Mouse (Mus musculus) E14TG2a.4 (cell line): ENCODE data around the gene Rbm47.

Experiments used
- H3K27me3 ChIP-seq: 2 replicates; pipeline ENCODE4 v1.6.1; 2014; ENCODE audit warnings: low read length, control low read depth; ENCODE audit not compliant: insufficient read depth
- H3K36me3 ChIP-seq: 2 replicates; pipeline ENCODE4 v1.6.1; 2014; ENCODE audit warnings: low read length, control low read depth; ENCODE audit not compliant: insufficient read depth
- H3K4me1 ChIP-seq: replicated peaks from 2 replicates; pipeline ENCODE4 v1.6.1; 2014; ENCODE audit warnings: low read depth, low read length, control low read depth
- H3K4me3 ChIP-seq: replicated peaks from 2 replicates; pipeline ENCODE4 v1.5.1; 2014; ENCODE audit warnings: mild to moderate bottlenecking, low read length
- H3K9me3 ChIP-seq: 2 replicates; pipeline ENCODE4 v1.6.1; 2014; ENCODE audit warnings: low read length, control low read depth
- CTCF ChIP-seq: conservative IDR thresholded peaks from 2 replicates; pipeline ENCODE4 v1.5.1; 2014; ENCODE audit warnings: low read length
- NANOG ChIP-seq: IDR thresholded peaks from 2 replicates; pipeline ENCODE4 v1.6.1; 2014; ENCODE audit warnings: borderline replicate concordance, low read length, mixed read lengths
- POU5F1 ChIP-seq: IDR thresholded peaks from 2 replicates; pipeline ENCODE4 v1.6.1; 2014; ENCODE audit warnings: low read length, borderline replicate concordance

Rbm47 gene

DNA sequence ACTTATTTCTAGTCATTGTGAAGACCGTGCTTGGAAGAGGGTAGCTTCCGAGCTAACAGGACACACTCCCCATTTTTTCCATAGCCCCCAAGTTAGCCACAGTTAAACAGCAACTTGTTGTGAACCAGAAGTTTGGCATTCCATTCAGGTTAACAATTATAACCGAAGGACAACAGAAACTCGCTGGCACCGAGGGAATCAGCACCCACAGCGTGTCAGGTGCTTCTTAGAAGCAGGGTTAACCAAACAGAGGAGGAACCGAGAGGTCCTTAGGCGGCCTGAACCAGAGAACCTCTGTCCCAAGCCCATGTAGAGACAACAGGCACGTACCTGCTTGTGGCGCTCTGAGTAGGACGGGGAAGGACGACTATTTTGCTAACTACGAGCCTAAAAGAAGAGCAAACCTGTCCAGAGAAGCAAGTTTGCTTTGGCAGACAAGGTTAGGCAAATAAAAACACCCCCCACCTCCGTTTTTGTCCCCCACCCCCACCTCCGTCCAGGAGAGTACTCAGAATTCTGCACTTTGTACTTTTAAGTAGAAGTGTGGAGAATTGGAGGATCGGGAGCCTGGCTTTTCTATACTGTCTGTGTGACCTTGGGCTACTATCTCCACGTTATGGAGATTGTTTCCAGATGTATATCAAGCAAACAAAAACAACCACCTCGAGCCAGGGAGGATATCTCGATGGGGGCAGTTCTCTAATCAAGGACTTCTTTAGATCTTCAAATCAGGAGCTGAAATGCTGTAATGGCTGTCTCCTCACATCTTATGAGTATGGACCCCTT lies 91.3 kb downstream of the Rbm47 start:
- no peaks in the 10 kb centered on the region for H3K36me3 ChIP-seq
- H3K9me3 ChIP-seq = no peaks in the 10 kb centered on the region
- H3K4me3 ChIP-seq = peak overlapping the region; percentile 61
- TF ChIP-seq CTCF (no peak), NANOG (no peak), POU5F1 (no peak)
- peaks cover 79% of the 10 kb centered on the region for H3K4me1 ChIP-seq
- no peaks in the 10 kb centered on the region for H3K27me3 ChIP-seq

DNA sequence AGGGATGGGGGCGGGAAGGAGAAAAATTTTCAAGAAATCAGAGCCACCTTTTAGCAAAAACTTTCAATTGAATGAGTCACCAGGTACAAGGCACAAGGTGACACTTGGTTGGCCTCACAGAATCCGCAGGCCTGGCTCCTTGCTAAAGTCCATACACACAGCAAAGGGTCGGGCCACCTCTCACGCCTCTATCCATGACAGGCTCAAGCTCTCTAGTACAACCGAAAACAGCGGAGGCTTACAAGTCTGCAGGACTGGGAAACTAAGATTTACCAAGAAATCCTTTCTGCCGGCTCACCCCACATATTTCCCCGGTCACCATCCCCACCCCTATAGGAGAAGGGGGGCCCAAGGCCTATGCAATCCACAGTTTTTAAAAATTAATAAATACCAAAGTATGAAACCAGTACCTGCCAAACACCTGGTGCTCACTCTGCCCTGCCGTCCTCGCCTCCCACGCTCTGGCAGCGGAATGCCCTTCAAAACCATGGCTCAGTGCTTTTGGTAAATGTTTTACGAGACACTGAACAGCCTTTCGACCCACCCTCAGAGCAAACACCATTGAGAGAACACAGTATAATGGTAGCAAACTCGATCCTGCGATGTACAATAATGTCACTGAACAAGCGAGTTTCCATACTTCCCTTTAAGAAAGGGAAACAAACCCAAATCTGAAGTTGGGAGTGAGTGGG lies 92.2 kb downstream of the Rbm47 start:
- H3K36me3 ChIP-seq = no peaks in the 10 kb centered on the region
- H3K4me1 ChIP-seq = peaks cover 86% of the 10 kb centered on the region
- no peaks in the 10 kb centered on the region for H3K27me3 ChIP-seq
- TF ChIP-seq NANOG = no peak
- TF ChIP-seq CTCF = no peak
- no peak for TF ChIP-seq POU5F1
- no peak overlapping the region for H3K4me3 ChIP-seq
- H3K9me3 ChIP-seq = no peaks in the 10 kb centered on the region

DNA sequence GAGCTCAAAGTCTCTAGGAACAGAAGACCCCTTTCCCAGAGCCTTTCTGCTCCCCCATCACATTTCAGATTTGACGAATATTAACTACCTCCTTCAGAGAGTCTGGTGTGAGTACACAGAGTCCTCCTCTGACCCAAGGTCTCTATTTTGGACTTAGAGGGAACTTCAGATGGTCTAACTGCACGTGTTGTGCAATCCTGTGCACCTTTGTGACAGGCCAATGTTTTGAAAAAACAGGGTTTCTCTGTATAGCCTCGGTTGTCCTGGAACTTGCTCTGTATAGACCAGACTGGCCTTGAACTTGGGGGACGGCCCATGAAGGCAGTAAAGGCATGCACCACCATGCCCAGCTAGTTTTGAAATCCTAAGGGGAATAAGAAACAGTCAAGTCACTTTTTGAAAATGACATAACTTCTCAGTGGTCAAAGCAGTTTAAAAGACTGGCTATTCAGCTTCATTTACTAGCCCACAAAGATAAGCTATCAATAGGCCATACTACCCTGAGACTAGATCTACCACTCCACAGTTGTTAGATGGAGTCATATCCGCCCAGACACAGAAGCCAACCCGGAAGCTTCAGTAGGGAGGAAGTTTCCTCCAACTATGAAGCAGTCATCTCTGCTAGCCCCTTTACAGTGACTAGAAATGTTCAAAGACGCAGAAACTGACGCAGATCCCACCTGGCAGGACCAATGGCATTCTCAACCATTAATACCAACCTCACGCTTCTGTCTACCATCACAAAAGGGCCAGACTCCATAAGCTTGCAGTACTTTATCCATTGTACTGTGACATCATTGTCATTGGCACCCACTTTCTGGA lies 93.3 kb downstream of the Rbm47 start:
- Histone ChIP-seq H3K4me3 (no peak overlapping the region), H3K36me3 (no peaks in the 10 kb centered on the region), H3K27me3 (no peaks in the 10 kb centered on the region), H3K4me1 (peaks cover 84% of the 10 kb centered on the region), H3K9me3 (no peaks in the 10 kb centered on the region)
- TF ChIP-seq NANOG (no peak), POU5F1 (no peak), CTCF (no peak)

DNA sequence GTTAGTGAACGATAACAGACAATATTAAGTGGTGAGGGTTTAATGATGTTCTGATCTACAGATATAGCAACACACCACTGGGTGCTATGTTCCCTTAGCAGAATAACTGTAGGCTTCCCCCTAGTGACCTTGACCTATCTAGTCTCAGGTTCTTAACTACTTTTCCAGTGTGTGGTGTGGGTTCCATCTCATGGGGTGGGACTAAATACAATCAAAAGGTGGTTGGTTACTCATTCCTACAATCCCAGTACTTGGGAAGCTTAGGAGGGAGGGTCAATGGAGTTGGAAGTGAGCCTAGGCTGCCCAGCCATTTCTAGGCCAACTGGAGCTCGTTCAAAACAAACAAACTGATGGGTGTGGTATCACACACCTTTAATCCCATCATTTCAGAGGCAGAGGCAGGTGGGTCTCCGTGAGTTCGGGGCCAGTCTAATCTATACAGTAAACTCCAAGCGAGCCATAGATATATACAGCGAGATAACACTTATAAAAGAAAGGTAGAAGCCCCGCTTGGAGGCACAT lies 94.4 kb downstream of the Rbm47 start:
- no peaks in the 10 kb centered on the region for H3K27me3 ChIP-seq
- TF ChIP-seq NANOG = no peak
- no peak for TF ChIP-seq CTCF
- no peak for TF ChIP-seq POU5F1
- H3K4me1 ChIP-seq = peaks cover 86% of the 10 kb centered on the region
- H3K4me3 ChIP-seq = no peak overlapping the region
- no peaks in the 10 kb centered on the region for H3K36me3 ChIP-seq
- H3K9me3 ChIP-seq = no peaks in the 10 kb centered on the region

DNA sequence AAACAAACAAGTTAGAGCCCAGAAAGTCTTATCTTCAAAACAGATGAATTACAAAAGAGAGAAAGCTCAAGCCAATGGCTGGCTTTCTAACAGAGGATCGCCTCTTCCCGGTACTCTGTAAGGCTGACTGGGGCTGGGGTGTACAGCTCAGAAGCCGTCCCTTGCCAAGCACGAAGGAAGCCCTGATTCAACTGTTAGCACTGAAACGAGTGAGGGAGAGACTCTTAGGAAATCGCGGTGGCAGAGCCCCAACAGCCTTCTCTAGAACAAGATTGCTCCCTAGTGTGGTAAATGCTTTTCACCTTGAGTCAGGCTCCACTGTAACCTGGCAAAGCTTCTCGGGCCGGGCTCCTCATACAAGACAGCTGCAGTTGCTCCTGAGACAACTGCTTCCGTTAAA lies 95.5 kb downstream of the Rbm47 start:
- H3K4me1 ChIP-seq = peaks cover 77% of the 10 kb centered on the region
- H3K4me3 ChIP-seq = peak overlapping the region; percentile 35
- H3K27me3 ChIP-seq = no peaks in the 10 kb centered on the region
- TF ChIP-seq CTCF (no peak), POU5F1 (no peak), NANOG (no peak)
- H3K36me3 ChIP-seq = no peaks in the 10 kb centered on the region
- H3K9me3 ChIP-seq = no peaks in the 10 kb centered on the region

DNA sequence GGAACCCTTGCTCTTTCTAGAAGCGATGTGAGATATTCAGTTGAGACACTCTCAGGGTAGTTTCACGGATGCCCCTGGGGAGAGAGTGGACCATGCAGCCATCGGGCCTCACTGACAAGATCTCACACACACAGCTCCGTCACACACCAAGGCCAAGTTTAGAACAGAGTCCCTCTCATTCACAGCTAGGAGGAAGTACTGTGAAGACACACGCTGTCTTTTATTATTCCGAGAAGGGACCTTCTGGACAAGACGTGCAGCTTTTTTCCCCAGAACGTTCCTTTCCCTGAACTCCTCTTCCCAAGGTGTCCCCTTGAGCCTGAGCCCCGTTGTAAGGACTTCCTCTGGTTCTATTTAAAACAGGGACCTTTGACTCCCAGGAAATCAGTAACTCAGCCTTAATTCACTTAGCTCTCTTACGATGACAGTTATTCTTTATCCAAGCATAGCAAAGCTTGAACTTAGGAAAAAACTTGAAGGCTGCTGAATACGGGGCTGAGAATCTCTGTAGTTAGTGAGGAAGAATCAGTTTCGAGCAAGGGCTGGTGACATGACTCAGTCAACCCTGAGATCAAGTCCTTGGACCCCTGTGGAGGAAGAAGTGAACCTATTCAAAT lies 96.1 kb downstream of the Rbm47 start:
- Histone ChIP-seq H3K4me1 (peaks cover 72% of the 10 kb centered on the region), H3K9me3 (no peaks in the 10 kb centered on the region), H3K36me3 (no peaks in the 10 kb centered on the region), H3K27me3 (no peaks in the 10 kb centered on the region), H3K4me3 (no peak overlapping the region)
- no peak for TF ChIP-seq POU5F1
- no peak for TF ChIP-seq CTCF
- no peak for TF ChIP-seq NANOG

DNA sequence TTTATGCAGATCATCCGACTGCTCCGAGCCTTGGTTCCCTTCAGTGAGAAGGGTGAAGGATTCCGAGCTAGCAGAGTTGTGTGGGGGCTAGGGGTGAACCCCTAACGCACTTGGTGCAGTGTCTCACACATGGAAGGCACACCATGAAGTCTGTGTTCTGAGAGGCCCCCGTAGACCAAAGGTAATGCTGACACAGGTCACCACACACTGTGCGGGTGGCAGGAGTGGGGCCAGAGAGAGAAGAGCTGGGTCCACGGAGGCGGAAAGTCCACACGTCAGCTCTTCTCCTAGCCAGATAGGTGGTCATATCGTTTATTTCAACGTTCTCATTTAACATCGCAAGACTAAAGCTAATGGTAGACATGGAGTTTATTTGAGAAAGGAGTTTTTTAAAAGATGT lies 97.0 kb downstream of the Rbm47 start:
- H3K27me3 ChIP-seq = no peaks in the 10 kb centered on the region
- H3K9me3 ChIP-seq = no peaks in the 10 kb centered on the region
- H3K4me1 ChIP-seq = peaks cover 67% of the 10 kb centered on the region
- TF ChIP-seq NANOG = no peak
- TF ChIP-seq CTCF = no peak
- TF ChIP-seq POU5F1 = no peak
- H3K4me3 ChIP-seq = no peak overlapping the region
- H3K36me3 ChIP-seq = no peaks in the 10 kb centered on the region
